Mouse (Mus musculus): ENCODE results near the gene Atp6ap1. TPM values are rescaled to one million over a fixed set of nuclear protein-coding genes. Genes with fewer than 3 reads are reported as not detected.

The Atp6ap1 gene
- 100 to 1,000 TPM; 131 to 132 TPM for total RNA-seq (2021)
- polyA plus RNA-seq (2012; rRNA removed) = 240 and 378 TPM in 2 replicates
- long read RNA-seq, transcript Atp6ap1-201 (10 exons, 2,189 nt) = major isoform, 68 of 85 reads
- long read RNA-seq, partial matches to known transcripts = 10 of 85 reads
- long read RNA-seq, other reads (novel, unspliced or antisense) = 7 of 85 reads

DNA sequence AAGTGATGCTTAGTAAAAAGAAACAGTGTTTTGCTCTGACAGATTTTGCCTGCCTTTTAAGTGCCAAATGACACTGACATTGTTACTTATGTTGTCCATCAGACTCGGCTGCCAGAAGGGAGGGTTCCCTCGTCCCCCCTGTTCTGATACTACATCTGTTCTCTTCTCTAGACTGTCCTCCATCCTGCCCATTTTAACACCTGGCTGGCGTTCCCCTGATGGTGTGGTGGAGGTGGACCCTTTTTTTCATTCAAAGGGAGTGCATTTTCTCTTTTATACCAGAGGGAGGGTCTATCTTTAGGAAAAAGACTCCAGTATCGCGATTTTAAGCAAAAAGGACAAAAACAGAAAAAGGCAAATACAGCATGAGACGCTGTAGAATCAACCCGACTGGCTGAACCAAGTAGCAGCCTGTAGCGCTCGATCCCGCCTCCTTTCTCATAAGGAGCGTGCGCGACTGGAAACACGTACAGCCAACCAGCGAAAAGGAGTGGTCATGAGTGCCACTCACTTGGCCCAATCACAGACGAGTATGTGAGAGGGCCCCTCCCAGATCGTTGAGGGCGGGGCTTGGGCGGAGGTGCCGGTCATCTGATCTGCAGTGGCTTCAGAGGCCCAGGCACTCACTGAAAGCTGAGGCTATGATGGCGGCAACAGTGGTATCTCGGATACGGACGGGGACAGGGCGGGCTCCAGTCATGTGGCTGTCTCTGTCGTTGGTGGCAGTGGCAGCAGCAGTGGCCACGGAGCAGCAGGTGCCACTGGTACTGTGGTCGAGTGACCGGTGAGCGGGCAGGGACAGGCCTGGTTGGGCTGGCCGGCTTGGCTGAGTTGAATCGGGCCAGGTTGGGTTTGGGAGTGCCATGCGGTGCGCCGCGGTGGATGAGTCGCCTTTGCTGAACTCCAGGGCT lies at the start of gene Atp6ap1:
Gene Atp6ap1, plus strand, starts transcription at position 560 of the 911 bp plus-strand sequence.
- Histone ChIP-seq H3K36me3 (ENCODE audit: control insufficient read depth, insufficient read depth, low read length) (no peaks in the 10 kb centered on the region), H3K79me2 (replicated peaks; ENCODE audit: control insufficient read depth, insufficient read depth, low read length) (no peaks in the 10 kb centered on the region), H3K9ac (ENCODE audit: low read depth, low read length) (peak within 1 kb of the TSS; percentile 99), H3K27ac (peak within 1 kb of the TSS; percentile 63), H3K4me3 (peak within 1 kb of the TSS; percentile 68), H3K4me1 (ENCODE audit: control insufficient read depth, insufficient read depth, low read length) (no peaks in the 10 kb centered on the region; the same call in 1 of the 2 replicates), H3K27me3 (ENCODE audit: control insufficient read depth, insufficient read depth, low read length) (no peaks in the 10 kb centered on the region)
- TF ChIP-seq EP300 (IDR thresholded peaks at IDR 0.05; ENCODE audit: insufficient read depth, low read depth, low read length) (0 out of 2 replicates have a peak, but pooled peaks have one; percentile 46), CTCF (IDR thresholded peaks at IDR 0.05) (no peak), POLR2A (IDR thresholded peaks at IDR 0.05; ENCODE audit: insufficient read depth, low read depth, low read length) (peak; percentile 91)
- intact Hi-C loops (cut with DNase I) = loop anchor here (2.0 kb wide), 2 partner anchors 26 to 48 kb away; partner anchors contain the start of genes Flna and Rpl10
- peak; percentile 95 to 96 for DNase-seq
- 17% methylated on average over 37 of the region's 37 CpGs for WGBS

- peak; percentile 68 to 73 for DNase-seq
- 6% methylated on average over 3 of the region's 3 CpGs for WGBS
- Histone ChIP-seq H3K27ac (peak overlapping the region; percentile 58), H3K4me1 (ENCODE audit: control insufficient read depth, insufficient read depth, low read length) (peaks cover 3% of the 10 kb centered on the region), H3K36me3 (ENCODE audit: control insufficient read depth, insufficient read depth, low read length) (no peaks in the 10 kb centered on the region), H3K9ac (ENCODE audit: low read depth, low read length) (peak overlapping the region; percentile 78; the same call in 1 of the 2 replicates), H3K79me2 (replicated peaks; ENCODE audit: control insufficient read depth, insufficient read depth, low read length) (no peaks in the 10 kb centered on the region), H3K4me3 (peak overlapping the region; percentile 49), H3K27me3 (ENCODE audit: control insufficient read depth, insufficient read depth, low read length) (no peaks in the 10 kb centered on the region)
- TF ChIP-seq EP300 (IDR thresholded peaks at IDR 0.05; ENCODE audit: insufficient read depth, low read depth, low read length) (0 out of 2 replicates have a peak, but pooled peaks have one; percentile 20), POLR2A (IDR thresholded peaks at IDR 0.05; ENCODE audit: insufficient read depth, low read depth, low read length) (no peak), CTCF (IDR thresholded peaks at IDR 0.05) (peak; percentile 77)
- intact Hi-C loops (cut with DNase I) = loop anchor here (1.0 to 10.0 kb wide), 8 partner anchors 34 to 226 kb away; partner anchors contain the start of genes Atp6ap1, Dnase1l1, Fam3a and G6pdx
Observed at GRCm38 (mm10) chrX:74248651-74249050, 48.2 kb upstream of the Atp6ap1 start.

GRCm38 (mm10) chrX:74249615-74250014 lies 47.3 kb upstream of the Atp6ap1 start, which contains the start of gene Flna:
Gene Flna (minus strand): TSS chrX:74249820.
- no peaks in the 10 kb centered on the region for H3K79me2 ChIP-seq (replicated peaks; ENCODE audit: control insufficient read depth, insufficient read depth, low read length)
- H3K27me3 ChIP-seq (ENCODE audit: control insufficient read depth, insufficient read depth, low read length) = no peaks in the 10 kb centered on the region
- H3K27ac ChIP-seq = peak within 1 kb of the TSS; percentile 58
- peak; percentile 76 to 82 for DNase-seq
- 14% methylated on average over 38 of the region's 38 CpGs for WGBS
- TF ChIP-seq POLR2A (IDR thresholded peaks at IDR 0.05; ENCODE audit: insufficient read depth, low read depth, low read length) = peak; percentile 65
- peak; percentile 67 for TF ChIP-seq CTCF (IDR thresholded peaks at IDR 0.05)
- TF ChIP-seq EP300 (IDR thresholded peaks at IDR 0.05; ENCODE audit: insufficient read depth, low read depth, low read length) = no peak
- peak within 1 kb of the TSS; percentile 49 for H3K4me3 ChIP-seq
- peaks cover 3% of the 10 kb centered on the region for H3K4me1 ChIP-seq (ENCODE audit: control insufficient read depth, insufficient read depth, low read length)
- peak within 1 kb of the TSS; percentile 78 for H3K9ac ChIP-seq (ENCODE audit: low read depth, low read length)
- intact Hi-C loops (cut with DNase I) = loop anchor here (1.0 to 10.0 kb wide), 8 partner anchors 33 to 227 kb away; partner anchors contain the start of genes Atp6ap1, Dnase1l1, Fam3a and G6pdx
- H3K36me3 ChIP-seq (ENCODE audit: control insufficient read depth, insufficient read depth, low read length) = no peaks in the 10 kb centered on the region

GRCm38 (mm10) chrX:74254153-74254887 lies 42.6 kb upstream of the Atp6ap1 start, which contains the start of gene Emd:
Gene Emd (plus strand): TSS chrX:74254687.
- DNase-seq = peak; percentile 86 to 94
- H3K36me3 ChIP-seq (ENCODE audit: control insufficient read depth, insufficient read depth, low read length) = no peaks in the 10 kb centered on the region
- no peaks in the 10 kb centered on the region for H3K27me3 ChIP-seq (ENCODE audit: control insufficient read depth, insufficient read depth, low read length)
- H3K27ac ChIP-seq = peak within 1 kb of the TSS; percentile 85
- TF ChIP-seq CTCF (IDR thresholded peaks at IDR 0.05) = no peak
- peak; percentile 84 for TF ChIP-seq POLR2A (IDR thresholded peaks at IDR 0.05; ENCODE audit: insufficient read depth, low read depth, low read length)
- TF ChIP-seq EP300 (IDR thresholded peaks at IDR 0.05; ENCODE audit: insufficient read depth, low read depth, low read length) = 0 out of 2 replicates have a peak, but pooled peaks have one; percentile 33
- 24% methylated on average over 39 of the region's 39 CpGs for WGBS
- peak within 1 kb of the TSS; percentile 64 for H3K4me3 ChIP-seq
- peak within 1 kb of the TSS; percentile 91 for H3K9ac ChIP-seq (ENCODE audit: low read depth, low read length)
- H3K79me2 ChIP-seq (replicated peaks; ENCODE audit: control insufficient read depth, insufficient read depth, low read length) = no peaks in the 10 kb centered on the region
- H3K4me1 ChIP-seq (ENCODE audit: control insufficient read depth, insufficient read depth, low read length) = peaks cover 4% of the 10 kb centered on the region; the same call in 1 of the 2 replicates
- intact Hi-C loops (cut with DNase I) = no loop called here

- no peaks in the 10 kb centered on the region for H3K27me3 ChIP-seq (ENCODE audit: control insufficient read depth, insufficient read depth, low read length)
- peak overlapping the region; percentile 64 for H3K4me3 ChIP-seq
- peaks cover 4% of the 10 kb centered on the region; the same call in 1 of the 2 replicates for H3K4me1 ChIP-seq (ENCODE audit: control insufficient read depth, insufficient read depth, low read length)
- peak overlapping the region; percentile 85 for H3K27ac ChIP-seq
- no peak for DNase-seq
- WGBS = 23% methylated on average over 31 of the region's 31 CpGs
- no peaks in the 10 kb centered on the region for H3K79me2 ChIP-seq (replicated peaks; ENCODE audit: control insufficient read depth, insufficient read depth, low read length)
- TF ChIP-seq EP300 (IDR thresholded peaks at IDR 0.05; ENCODE audit: insufficient read depth, low read depth, low read length) (no peak), POLR2A (IDR thresholded peaks at IDR 0.05; ENCODE audit: insufficient read depth, low read depth, low read length) (no peak), CTCF (IDR thresholded peaks at IDR 0.05) (no peak)
- intact Hi-C loops (cut with DNase I) = no loop called here
- H3K36me3 ChIP-seq (ENCODE audit: control insufficient read depth, insufficient read depth, low read length) = no peaks in the 10 kb centered on the region
- peak overlapping the region; percentile 91 for H3K9ac ChIP-seq (ENCODE audit: low read depth, low read length)
Observed at GRCm38 (mm10) chrX:74254888-74255565, 41.9 kb upstream of the Atp6ap1 start.
